ENCODE assay signal across 10 mouse cellular contexts in genomic region chr8:72539234-72539633, GRCm38 (mm10). TPM values are rescaled to one million over a fixed set of nuclear protein-coding genes. Genes with fewer than 3 reads are reported as not detected.
DNase-seq lines count a peak whose midpoint lies in the region; ATAC-seq and TF ChIP-seq lines count a peak whose summit lies in the region.
"Had no signal": no experiment of that assay in that cellular context is flagged by ENCODE, and none has a peak within 500 bp of the region (broad histone marks: within the 10 kb centered on the region; RNA-seq: fewer than 3 reads in every experiment).

No protein-coding gene starts in this region.

- H3K9me3 ChIP-seq in hindbrain, postnatal 0 days (ENCODE audit: low read length): no peaks in the 10 kb centered on the region
- H3K9me3 ChIP-seq in hindbrain, embryonic 16.5 days (ENCODE audit: control insufficient read depth, low read length): no peaks in the 10 kb centered on the region
- H3K9me3 ChIP-seq in forebrain, embryonic 12.5 days: no peaks in the 10 kb centered on the region
- H3K9me3 ChIP-seq: heart, embryonic 15.5 days had no signal

- H3K27ac ChIP-seq in hindbrain, postnatal 0 days: no peak overlapping the region
- no peak overlapping the region for H3K27ac ChIP-seq in hindbrain, embryonic 16.5 days (ENCODE audit: low read depth, low read length)
- H3K27ac ChIP-seq in thymus, adult 2 months (ENCODE audit: control insufficient read depth, insufficient read depth, low read length): no peak overlapping the region
- no peak overlapping the region for H3K27ac ChIP-seq in forebrain, embryonic 12.5 days
- H3K27ac ChIP-seq: heart, embryonic 15.5 days had no signal

- H3K27me3 ChIP-seq in hindbrain, postnatal 0 days (ENCODE audit: insufficient read depth, low read length): no peaks in the 10 kb centered on the region
- no peaks in the 10 kb centered on the region for H3K27me3 ChIP-seq in hindbrain, embryonic 16.5 days (replicated peaks; ENCODE audit: control insufficient read depth, insufficient read depth, low read length)
- no peaks in the 10 kb centered on the region for H3K27me3 ChIP-seq in thymus, adult 2 months (ENCODE audit: control insufficient read depth, insufficient read depth, low read length)
- H3K27me3 ChIP-seq in forebrain, embryonic 12.5 days: no peaks in the 10 kb centered on the region
- H3K27me3 ChIP-seq: heart, embryonic 15.5 days had no signal

- H3K4me3 ChIP-seq in hindbrain, postnatal 0 days (ENCODE audit: low read length): no peak overlapping the region
- no peak overlapping the region for H3K4me3 ChIP-seq in hindbrain, embryonic 16.5 days (ENCODE audit: low read length)
- no peak overlapping the region for H3K4me3 ChIP-seq in thymus, adult 2 months (ENCODE audit: control insufficient read depth, insufficient read depth, low read length)
- H3K4me3 ChIP-seq in forebrain, embryonic 12.5 days (replicated peaks): no peak overlapping the region
- H3K4me3 ChIP-seq: heart, embryonic 15.5 days had no signal

- no peak overlapping the region for H3K9ac ChIP-seq in hindbrain, postnatal 0 days (replicated peaks; ENCODE audit: low read length)
- H3K9ac ChIP-seq in hindbrain, embryonic 16.5 days (ENCODE audit: low read depth, low read length): no peak overlapping the region
- H3K9ac ChIP-seq in forebrain, embryonic 12.5 days: no peak overlapping the region
- H3K9ac ChIP-seq: forebrain, postnatal 0 days; heart, embryonic 15.5 days had no signal

- TF ChIP-seq POLR2A in thymus, adult 2 months (IDR thresholded peaks at IDR 0.05; ENCODE audit: control insufficient read depth, extremely low read depth, insufficient read depth, low read length, poor library complexity): no peak

- no peak for DNase-seq in hindbrain, postnatal 0 days (ENCODE audit: low spot score)
- peak; percentile 33 for DNase-seq in thymus, postnatal 4 days
- DNase-seq in thymus, adult 2 months: no peak
- DNase-seq in c-Kit-positive CD71-positive TER-119-positive erythroid progenitor cells, embryonic 14.5 days (ENCODE audit: low spot score): peak; percentile 24
- DNase-seq in adrenal gland, postnatal 36 days: no peak
- DNase-seq in Muller cell, postnatal 12 days (ENCODE audit: inconsistent ontology term): no peak
- DNase-seq: forebrain, postnatal 0 days had no signal

- TF ChIP-seq CTCF in hindbrain, postnatal 0 days (IDR thresholded peaks at IDR 0.05; ENCODE audit: low read depth): peak; percentile 35
- no peak for TF ChIP-seq CTCF in thymus, adult 2 months (IDR thresholded peaks at IDR 0.05; ENCODE audit: borderline replicate concordance, control insufficient read depth, extremely low read depth, insufficient read depth, low read length, poor library complexity)

- no peaks in the 10 kb centered on the region for H3K4me1 ChIP-seq in hindbrain, postnatal 0 days (ENCODE audit: insufficient read depth, low read length)
- H3K4me1 ChIP-seq in hindbrain, embryonic 16.5 days (ENCODE audit: control insufficient read depth, insufficient read depth, low read depth, low read length): no peaks in the 10 kb centered on the region
- 0 out of 2 replicates have a peak, but pooled peaks cover 3% of the 10 kb centered on the region for H3K4me1 ChIP-seq in thymus, adult 2 months (replicated peaks; ENCODE audit: control insufficient read depth, insufficient read depth, low read length)
- no peaks in the 10 kb centered on the region for H3K4me1 ChIP-seq in forebrain, embryonic 12.5 days

- no peak overlapping the region for H3K4me2 ChIP-seq in hindbrain, postnatal 0 days (ENCODE audit: low read depth, low read length)
- no peak overlapping the region for H3K4me2 ChIP-seq in hindbrain, embryonic 16.5 days (ENCODE audit: low read length)
- H3K4me2 ChIP-seq in forebrain, embryonic 12.5 days: no peak overlapping the region
- H3K4me2 ChIP-seq: heart, embryonic 15.5 days had no signal

- no peak for ATAC-seq in hindbrain, postnatal 0 days
- no peak for ATAC-seq in hindbrain, embryonic 16.5 days
- no peak for ATAC-seq in forebrain, embryonic 12.5 days (ENCODE audit: low FRiP score)
- ATAC-seq: forebrain, postnatal 0 days had no signal

- peaks cover 5% of the 10 kb centered on the region; the same call in 1 of the 2 replicates for H3K36me3 ChIP-seq in hindbrain, postnatal 0 days (ENCODE audit: insufficient read depth, low read length)
- H3K36me3 ChIP-seq in hindbrain, embryonic 16.5 days (ENCODE audit: control insufficient read depth, insufficient read depth, low read length): peaks cover 4% of the 10 kb centered on the region; the same call in 1 of the 2 replicates
- H3K36me3 ChIP-seq in thymus, adult 2 months (ENCODE audit: control insufficient read depth, insufficient read depth, low read length): no peaks in the 10 kb centered on the region
- H3K36me3 ChIP-seq in forebrain, embryonic 12.5 days (replicated peaks): peaks cover 9% of the 10 kb centered on the region

RNA-seq across cellular contexts. Expression of gene Med26, which starts 8.8 kb away (rescaled TPM):
- 12.4 and 15.2 TPM in 2 replicates for total RNA-seq in hindbrain, postnatal 0 days (2014; rRNA removed)
- polyA plus RNA-seq in hindbrain, postnatal 0 days (2015; fragmentation: Nextera tagmentation; extraction: Ambion mirVana): 14.0 and 15.5 TPM in 2 replicates
- 15.5 and 17.3 TPM in 2 replicates for polyA plus RNA-seq in hindbrain, embryonic 16.5 days (2015; fragmentation: Nextera tagmentation; extraction: Ambion mirVana)
- 26.3 and 32.1 TPM in 2 replicates for polyA plus RNA-seq in thymus, adult 2 months (2012; rRNA removed)
- polyA plus RNA-seq in forebrain, embryonic 12.5 days (2016; fragmentation: Nextera tagmentation; extraction: Ambion mirVana): 20.2 and 20.8 TPM in 2 replicates
- 10 to 100 TPM in 1 of 2 experiments, 1 to 10 TPM in 1; 9.7 to 11.3 TPM for total RNA-seq in adrenal gland, postnatal 36 days (2021)

RNA-seq across cellular contexts. Expression of gene Smim7, which starts 31.7 kb away (rescaled TPM):
- total RNA-seq in hindbrain, postnatal 0 days (2014; rRNA removed): 94.4 and 106 TPM in 2 replicates
- 143 and 154 TPM in 2 replicates for polyA plus RNA-seq in hindbrain, postnatal 0 days (2015; fragmentation: Nextera tagmentation; extraction: Ambion mirVana)
- 123 and 127 TPM in 2 replicates for polyA plus RNA-seq in hindbrain, embryonic 16.5 days (2015; fragmentation: Nextera tagmentation; extraction: Ambion mirVana)
- 66.4 and 79.2 TPM in 2 replicates for polyA plus RNA-seq in thymus, adult 2 months (2012; rRNA removed)
- 108 and 123 TPM in 2 replicates for polyA plus RNA-seq in forebrain, embryonic 12.5 days (2016; fragmentation: Nextera tagmentation; extraction: Ambion mirVana)
- 100 to 1,000 TPM; 119 to 136 TPM for total RNA-seq in adrenal gland, postnatal 36 days (2021)

RNA-seq across cellular contexts. Expression of gene Tmem38a, which starts 32.6 kb away (rescaled TPM):
- 63.4 and 71.8 TPM in 2 replicates for total RNA-seq in hindbrain, postnatal 0 days (2014; rRNA removed)
- polyA plus RNA-seq in hindbrain, postnatal 0 days (2015; fragmentation: Nextera tagmentation; extraction: Ambion mirVana): 42.4 and 47.7 TPM in 2 replicates
- 41.8 and 42.9 TPM in 2 replicates for polyA plus RNA-seq in hindbrain, embryonic 16.5 days (2015; fragmentation: Nextera tagmentation; extraction: Ambion mirVana)
- 23.2 and 56.1 TPM in 2 replicates for polyA plus RNA-seq in thymus, adult 2 months (2012; rRNA removed)
- polyA plus RNA-seq in forebrain, embryonic 12.5 days (2016; fragmentation: Nextera tagmentation; extraction: Ambion mirVana): 10.8 and 12.4 TPM in 2 replicates
- 1 to 10 TPM; 5.8 to 9.1 TPM for total RNA-seq in adrenal gland, postnatal 36 days (2021)

RNA-seq across cellular contexts. Expression of gene Slc35e1, which starts 46.8 kb away (rescaled TPM):
- total RNA-seq in hindbrain, postnatal 0 days (2014; rRNA removed): 57.3 and 65.8 TPM in 2 replicates
- polyA plus RNA-seq in hindbrain, postnatal 0 days (2015; fragmentation: Nextera tagmentation; extraction: Ambion mirVana): 12.5 and 12.9 TPM in 2 replicates
- polyA plus RNA-seq in hindbrain, embryonic 16.5 days (2015; fragmentation: Nextera tagmentation; extraction: Ambion mirVana): 5.7 and 8.2 TPM in 2 replicates
- polyA plus RNA-seq in thymus, adult 2 months (2012; rRNA removed): 121 and 145 TPM in 2 replicates
- 16.4 and 21.2 TPM in 2 replicates for polyA plus RNA-seq in forebrain, embryonic 12.5 days (2016; fragmentation: Nextera tagmentation; extraction: Ambion mirVana)
- 10 to 100 TPM; 36.2 to 37.7 TPM for total RNA-seq in adrenal gland, postnatal 36 days (2021)

Comparison
In these comparisons a context has a peak if more than half of its experiments do, and no peak if none do; other contexts are left out.
1. DNase-seq: peak in thymus, postnatal 4 days (single experiment) and c-Kit-positive CD71-positive TER-119-positive erythroid progenitor cells, embryonic 14.5 days (single experiment); none in hindbrain, postnatal 0 days (single experiment), thymus, adult 2 months (single experiment), adrenal gland, postnatal 36 days (0 of 2) and Muller cell, postnatal 12 days (single experiment).